Mouse (Mus musculus): ENCODE data around the gene Spock1.

- TF ChIP-seq EP300 (optimal IDR thresholded peaks at IDR 0.05) (no peak), CTCF (IDR thresholded peaks at IDR 0.05; ENCODE audit: low read depth) (no peak)
Measured at GRCm38 (mm10) chr13:57603226-57603625, 304.9 kb downstream of the Spock1 start.

Measured in stomach, postnatal 0 days (tissue).